Mouse (Mus musculus): Measurements from ENCODE around the gene Cdk2. TPM values are rescaled to one million over a fixed set of nuclear protein-coding genes. Genes with fewer than 3 reads are reported as not detected.

The Cdk2 gene
- polyA plus RNA-seq, 1 experiment from 2014 or later: 74.5 TPM

DNA sequence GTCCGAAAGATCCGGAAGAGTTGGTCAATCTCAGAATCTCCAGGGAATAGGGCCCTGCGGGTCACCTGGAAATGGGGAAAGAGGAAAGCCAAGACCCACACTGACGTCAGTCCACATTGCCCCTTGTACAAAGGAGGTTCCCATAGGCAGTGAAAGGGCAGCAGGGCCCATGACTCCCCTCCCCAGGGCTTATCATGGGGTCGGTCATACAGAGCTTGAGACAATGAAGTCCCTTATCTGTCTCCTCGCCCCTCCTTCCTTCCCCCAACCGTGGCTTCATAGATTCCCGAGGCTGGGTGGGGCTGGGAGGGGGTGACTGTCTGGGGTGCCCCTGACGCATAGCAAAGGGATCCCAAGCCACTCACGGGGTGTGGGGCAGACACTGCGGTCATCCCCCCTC lies 5.2 kb downstream of the Cdk2 start:
- H3K27me3 ChIP-seq: no peaks in the 10 kb centered on the region
- H3K4me2 ChIP-seq (replicated peaks): no peak overlapping the region
- no peak overlapping the region for H3K27ac ChIP-seq
- H3K9ac ChIP-seq: no peak overlapping the region
- no peak overlapping the region for H3K4me3 ChIP-seq
- peaks cover 21% of the 10 kb centered on the region for H3K36me3 ChIP-seq
- WGBS: 84% methylated on average over 11 of the region's 11 CpGs
- peaks cover 15% of the 10 kb centered on the region for H3K4me1 ChIP-seq
- ATAC-seq (ENCODE audit: low FRiP score): no peak
- H3K9me3 ChIP-seq (replicated peaks): no peaks in the 10 kb centered on the region

DNA sequence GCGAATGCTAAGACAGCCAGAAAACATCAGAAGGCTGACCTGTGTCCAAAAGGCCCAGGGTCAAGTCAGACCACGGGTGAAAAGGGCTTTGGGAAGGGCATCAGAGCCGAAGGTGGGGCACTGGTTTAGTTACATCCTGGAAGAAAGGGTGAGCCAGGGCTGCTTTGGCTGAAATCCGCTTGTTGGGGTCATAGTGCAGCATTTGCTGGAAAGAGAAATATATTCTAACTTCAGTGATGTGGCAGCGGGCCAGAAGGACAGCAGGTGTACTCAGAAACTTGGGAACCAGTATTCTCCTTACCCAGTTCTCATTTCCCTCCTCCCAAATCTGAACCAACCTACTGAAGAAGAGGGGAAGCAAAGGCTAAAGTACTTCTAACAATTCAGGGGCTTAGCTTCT lies 5.8 kb downstream of the Cdk2 start:
- H3K4me3 ChIP-seq: no peak overlapping the region
- no peak for ATAC-seq (ENCODE audit: low FRiP score)
- no peaks in the 10 kb centered on the region for H3K27me3 ChIP-seq
- peaks cover 15% of the 10 kb centered on the region for H3K4me1 ChIP-seq
- no peak overlapping the region for H3K27ac ChIP-seq
- 87% methylated on average over 5 of the region's 5 CpGs for WGBS
- no peaks in the 10 kb centered on the region for H3K9me3 ChIP-seq (replicated peaks)
- H3K4me2 ChIP-seq (replicated peaks): no peak overlapping the region
- H3K36me3 ChIP-seq: peaks cover 21% of the 10 kb centered on the region
- H3K9ac ChIP-seq: no peak overlapping the region

DNA sequence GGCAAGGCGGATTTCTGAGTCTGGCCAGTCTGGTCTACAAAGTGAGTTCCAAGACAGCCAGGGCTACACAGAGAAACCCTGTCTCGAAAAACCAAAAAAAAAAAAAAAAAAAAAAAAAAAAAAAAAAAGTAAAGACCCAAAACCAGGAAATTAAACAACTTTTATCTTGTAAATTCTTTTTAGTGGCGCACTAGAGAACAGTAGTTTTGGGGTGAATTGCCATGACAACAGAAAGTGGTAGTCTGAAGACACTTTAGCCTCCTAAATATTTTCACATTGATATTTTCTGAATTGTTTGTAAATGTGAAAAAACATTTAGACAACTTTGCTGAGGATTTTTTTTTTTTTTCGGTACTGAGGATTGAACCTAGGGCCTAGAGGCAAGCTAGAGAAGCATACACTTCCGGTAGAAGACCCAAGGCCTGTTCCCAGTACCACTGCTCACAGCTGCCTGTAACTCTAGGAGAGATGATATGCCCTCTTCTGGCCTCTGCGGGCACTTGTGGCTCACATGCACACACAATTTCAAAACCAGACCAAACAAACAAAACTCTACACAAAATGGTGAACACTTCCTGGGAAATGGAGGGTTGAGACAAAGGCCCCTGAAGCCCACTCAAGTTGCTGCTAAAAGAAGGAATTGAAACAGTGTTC lies 7.6 kb downstream of the Cdk2 start:
- Histone ChIP-seq H3K9me3 (replicated peaks) (no peaks in the 10 kb centered on the region), H3K4me3 (peak overlapping the region; percentile 93; the same call in 1 of the 2 replicates), H3K27ac (no peak overlapping the region), H3K27me3 (no peaks in the 10 kb centered on the region), H3K4me1 (peaks cover 10% of the 10 kb centered on the region), H3K36me3 (peaks cover 23% of the 10 kb centered on the region), H3K9ac (no peak overlapping the region), H3K4me2 (replicated peaks) (peak overlapping the region; percentile 57)
- ATAC-seq (ENCODE audit: low FRiP score): no peak
- WGBS: 93% methylated on average over 6 of the region's 6 CpGs

DNA sequence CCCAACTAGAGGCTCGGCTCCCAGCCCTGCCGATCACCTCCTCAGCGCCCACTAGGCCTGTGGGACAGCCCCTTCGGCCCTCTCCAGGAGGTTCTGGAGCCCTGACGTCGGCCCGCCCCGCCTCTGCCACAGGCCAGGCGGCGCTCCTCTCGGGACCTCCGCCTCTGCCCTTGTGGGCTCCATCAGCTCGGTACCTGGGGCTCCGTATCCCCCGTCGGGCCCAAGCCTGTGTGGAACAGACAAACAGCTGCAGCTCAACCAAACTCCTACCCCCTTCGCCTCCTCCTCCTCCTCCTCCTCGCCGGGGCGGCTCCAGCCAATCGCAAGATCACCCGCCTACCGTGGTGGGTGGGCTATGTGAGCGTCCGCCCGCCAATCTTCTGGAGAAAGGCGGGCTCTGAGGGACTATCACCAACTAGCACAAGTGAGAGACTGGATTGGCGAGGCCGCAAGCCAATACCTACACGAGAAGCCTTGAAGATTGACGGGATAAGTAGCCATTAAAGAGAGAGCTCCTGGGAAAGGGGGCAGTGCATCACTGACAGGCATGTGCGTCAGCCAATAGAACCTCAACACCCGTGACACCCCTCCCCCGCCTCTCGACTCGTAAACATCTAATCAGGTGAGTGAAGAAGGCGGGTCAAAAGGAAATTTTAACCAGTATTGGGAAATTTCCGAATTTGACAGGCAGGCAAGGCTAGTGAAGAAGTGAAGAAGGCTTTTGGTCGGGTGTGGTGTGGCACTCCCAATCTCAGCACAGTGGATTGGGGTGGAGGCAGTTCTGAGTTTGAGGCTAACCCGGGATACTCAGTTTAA lies 8.6 kb downstream of the Cdk2 start, which contains the start of gene Rab5b:
Gene Rab5b, minus strand, starts transcription at position 273 of the 816 bp plus-strand sequence.
- Histone ChIP-seq H3K9ac (peak within 1 kb of the TSS; percentile 96), H3K27ac (peak within 1 kb of the TSS; percentile 94), H3K36me3 (peaks cover 22% of the 10 kb centered on the region), H3K4me3 (peak within 1 kb of the TSS; percentile 93), H3K4me1 (peaks cover 10% of the 10 kb centered on the region), H3K4me2 (replicated peaks) (peak within 1 kb of the TSS; percentile 68), H3K27me3 (no peaks in the 10 kb centered on the region), H3K9me3 (replicated peaks) (no peaks in the 10 kb centered on the region)
- peak; percentile 99 for ATAC-seq (ENCODE audit: low FRiP score)
- whole genome bisulfite sequencing: 1% methylated on average over 40 of the region's 40 CpGs

DNA sequence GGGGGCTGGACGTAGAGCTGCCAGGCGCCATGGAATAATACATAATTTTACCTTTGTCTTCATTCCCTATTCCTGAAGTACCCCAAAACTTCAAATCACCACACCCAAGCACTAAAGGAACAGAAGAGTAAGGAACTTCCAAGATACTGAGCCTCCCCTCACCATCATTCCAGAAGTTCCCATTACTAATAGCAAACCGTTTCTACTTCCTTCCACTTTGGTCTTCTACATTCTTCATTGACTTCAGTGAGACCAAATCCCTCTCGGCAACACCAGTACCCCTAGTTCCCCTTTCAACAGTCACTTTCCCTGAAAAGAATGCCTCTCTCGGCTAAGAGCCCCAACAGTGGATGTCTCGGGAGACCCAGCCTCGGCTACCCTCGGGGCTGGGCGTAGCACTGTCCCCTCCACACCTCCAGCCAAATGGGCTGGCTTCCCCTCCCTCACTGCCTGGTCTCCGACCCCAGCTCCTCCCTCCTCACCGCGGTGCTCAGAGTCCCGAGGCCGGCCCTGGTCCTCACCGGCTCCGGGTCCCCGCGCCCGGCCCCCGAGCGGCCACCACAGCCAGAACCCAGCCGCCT lies 9.3 kb downstream of the Cdk2 start:
- H3K9ac ChIP-seq: peak overlapping the region; percentile 96
- WGBS: under 1% methylated on average over 20 of the region's 22 CpGs
- peaks cover 15% of the 10 kb centered on the region for H3K36me3 ChIP-seq
- H3K4me3 ChIP-seq: peak overlapping the region; percentile 93
- H3K9me3 ChIP-seq (replicated peaks): no peaks in the 10 kb centered on the region
- no peaks in the 10 kb centered on the region for H3K27me3 ChIP-seq
- H3K27ac ChIP-seq: peak overlapping the region; percentile 94
- no peak for ATAC-seq (ENCODE audit: low FRiP score)
- H3K4me1 ChIP-seq: peaks cover 10% of the 10 kb centered on the region
- H3K4me2 ChIP-seq (replicated peaks): peak overlapping the region; percentile 68

DNA sequence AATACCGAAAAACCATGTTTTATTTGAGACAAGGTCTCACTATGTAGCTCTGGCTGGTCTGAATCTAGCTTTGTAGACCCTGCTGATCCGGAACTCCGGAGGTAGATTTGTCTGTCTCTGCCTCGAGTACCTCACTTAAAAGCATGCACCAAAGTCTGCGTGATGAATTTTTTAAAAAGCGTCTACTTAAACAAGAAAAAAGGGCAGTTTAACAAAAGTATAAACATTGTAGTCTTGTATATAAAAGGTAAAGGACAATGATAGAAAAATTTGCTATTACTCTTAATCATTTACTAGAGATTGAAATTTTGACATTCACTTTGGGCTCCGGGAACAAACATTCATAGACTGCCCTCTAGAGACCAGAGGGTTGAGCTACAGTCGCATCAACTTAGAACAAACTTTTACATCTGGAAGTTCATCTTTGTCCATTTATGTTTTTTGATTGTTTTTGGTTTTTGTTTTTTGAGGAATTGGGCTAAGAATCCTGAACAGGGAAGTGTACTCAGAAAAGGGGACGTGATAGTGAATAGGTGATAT lies 30.3 kb downstream of the Cdk2 start:
- WGBS: 3% methylated on average over 9 of the region's 9 CpGs
- 0 out of 2 replicates have a peak, but pooled peaks have one; percentile 14 for ATAC-seq (ENCODE audit: low FRiP score)
- Histone ChIP-seq H3K9ac (peak overlapping the region; percentile 71), H3K27me3 (peaks cover 7% of the 10 kb centered on the region; the same call in 1 of the 2 replicates), H3K36me3 (peaks cover 17% of the 10 kb centered on the region), H3K4me1 (peaks cover 12% of the 10 kb centered on the region), H3K9me3 (replicated peaks) (no peaks in the 10 kb centered on the region), H3K4me2 (replicated peaks) (peak overlapping the region; percentile 86), H3K27ac (peak overlapping the region; percentile 64; the same call in 1 of the 2 replicates), H3K4me3 (peak overlapping the region; percentile 80)

DNA sequence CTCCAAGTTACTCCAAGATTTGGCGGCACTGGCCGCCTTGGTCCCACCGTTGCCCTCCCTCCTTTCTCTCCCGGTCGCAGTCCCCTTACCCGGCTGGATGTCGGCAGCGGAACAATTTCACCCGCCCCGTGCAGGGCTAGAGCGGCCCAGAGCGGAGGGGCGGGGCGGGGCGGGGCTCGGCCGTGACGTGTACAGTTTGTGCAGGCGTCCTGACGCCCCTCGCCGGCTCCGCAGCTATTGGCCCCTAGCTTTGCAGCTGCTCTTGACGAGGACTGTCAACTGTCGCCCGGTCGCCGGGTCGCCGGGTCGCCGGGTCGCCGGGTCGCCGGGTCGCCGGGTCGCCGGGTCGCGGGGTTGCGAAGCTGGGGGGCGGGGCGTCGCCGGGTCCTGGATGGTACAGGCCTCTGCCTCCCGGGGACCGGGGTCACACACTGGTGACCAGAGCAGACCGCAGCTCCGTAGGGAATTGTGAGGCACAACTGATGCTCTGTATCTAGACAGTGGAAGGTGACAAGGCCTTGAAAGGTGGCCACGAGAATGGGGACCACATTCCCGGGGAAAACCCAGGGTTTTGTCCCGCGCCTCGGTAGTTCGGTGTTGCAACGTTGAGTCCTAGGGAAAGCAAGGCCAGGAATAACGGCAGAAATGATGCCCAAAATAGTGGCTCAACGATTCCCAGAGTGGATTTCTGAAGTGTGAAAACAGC lies 30.9 kb downstream of the Cdk2 start, which contains the start of gene Suox:
Gene Suox, minus strand, starts transcription at position 311 of the 706 bp plus-strand sequence.
- Histone ChIP-seq H3K9me3 (replicated peaks) (no peaks in the 10 kb centered on the region), H3K27me3 (peaks cover 7% of the 10 kb centered on the region; the same call in 1 of the 2 replicates), H3K4me1 (peaks cover 15% of the 10 kb centered on the region), H3K4me3 (peak within 1 kb of the TSS; percentile 80), H3K4me2 (replicated peaks) (peak within 1 kb of the TSS; percentile 86), H3K9ac (peak within 1 kb of the TSS; percentile 71), H3K27ac (peak within 1 kb of the TSS; percentile 64), H3K36me3 (0 out of 2 replicates have a peak, but pooled peaks cover 11% of the 10 kb centered on the region)
- under 1% methylated on average over 59 of the region's 60 CpGs for whole genome bisulfite sequencing
- peak; percentile 94 for ATAC-seq (ENCODE audit: low FRiP score)

DNA sequence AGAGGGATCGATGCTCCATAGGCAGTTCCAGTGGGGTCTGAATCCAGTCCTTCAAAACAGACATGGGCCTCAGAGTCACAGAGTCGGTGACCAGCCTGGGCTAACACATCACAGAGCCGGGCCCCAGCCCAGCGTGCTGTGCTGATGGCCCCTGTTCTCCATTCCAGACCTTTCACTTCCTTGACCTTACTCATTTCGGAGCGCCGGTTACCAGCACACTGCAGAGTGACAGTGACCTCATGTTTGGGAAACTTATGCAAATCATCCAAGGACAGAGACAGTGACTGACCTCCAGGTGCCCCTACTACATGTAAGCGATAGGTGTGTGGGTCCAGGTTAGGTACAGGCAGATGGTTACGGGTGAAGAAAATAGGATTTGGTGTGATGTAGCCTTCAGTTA lies 33.7 kb downstream of the Cdk2 start:
- Histone ChIP-seq H3K36me3 (0 out of 2 replicates have a peak, but pooled peaks cover 10% of the 10 kb centered on the region), H3K4me1 (peaks cover 21% of the 10 kb centered on the region), H3K9ac (no peak overlapping the region), H3K27ac (no peak overlapping the region), H3K9me3 (replicated peaks) (no peaks in the 10 kb centered on the region), H3K4me2 (replicated peaks) (no peak overlapping the region), H3K4me3 (no peak overlapping the region), H3K27me3 (peaks cover 7% of the 10 kb centered on the region; the same call in 1 of the 2 replicates)
- WGBS: 90% methylated on average over 9 of the region's 9 CpGs
- no peak for ATAC-seq (ENCODE audit: low FRiP score)

DNA sequence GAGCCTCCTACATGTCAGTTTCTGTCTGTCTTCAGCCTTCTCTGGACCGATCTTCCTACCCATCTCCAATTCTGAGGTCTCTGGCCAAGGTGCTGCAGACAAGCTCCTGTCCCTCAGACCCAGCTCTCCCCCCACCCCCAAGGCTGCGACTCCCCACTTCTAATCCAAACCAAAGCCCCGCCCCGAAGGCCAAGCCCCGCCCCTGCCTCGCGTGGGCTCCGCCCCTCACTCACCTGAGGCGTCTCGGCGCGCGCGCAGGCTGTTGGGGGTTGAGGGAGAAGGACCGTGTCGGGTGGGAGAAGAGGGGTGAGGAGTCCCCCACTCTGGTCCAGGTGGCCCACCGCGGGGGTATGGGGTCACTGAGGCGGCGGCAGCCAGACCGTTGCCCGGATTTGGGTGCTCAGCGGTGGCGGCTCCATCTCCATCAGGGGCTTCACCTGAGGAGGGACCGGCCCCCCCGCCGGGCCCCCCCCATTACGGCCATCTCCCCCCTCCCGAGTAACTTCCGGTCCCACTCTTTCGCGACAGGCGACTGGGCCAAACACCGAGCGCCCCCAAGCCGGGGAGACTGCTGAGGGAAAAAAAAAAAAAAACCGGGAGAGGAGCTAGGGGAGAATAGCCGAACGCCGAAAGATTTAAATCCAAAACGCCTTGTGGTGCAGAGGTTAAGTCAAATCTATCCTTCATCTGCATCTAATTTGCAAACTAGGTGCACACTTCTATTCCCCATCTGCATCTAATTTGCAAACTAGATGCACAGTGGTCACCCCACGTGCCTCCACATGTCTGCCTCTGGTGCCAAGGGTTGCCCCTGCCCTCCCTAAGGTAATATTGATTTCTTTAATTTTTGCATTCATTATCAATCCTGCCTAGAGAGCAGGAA lies 35.8 kb downstream of the Cdk2 start:
- ATAC-seq (ENCODE audit: low FRiP score): peak; percentile 46
- Histone ChIP-seq H3K27me3 (peaks cover 7% of the 10 kb centered on the region; the same call in 1 of the 2 replicates), H3K4me2 (replicated peaks) (peak overlapping the region; percentile 55), H3K9ac (peak overlapping the region; percentile 78), H3K4me3 (peak overlapping the region; percentile 65), H3K4me1 (peaks cover 18% of the 10 kb centered on the region), H3K27ac (0 out of 2 replicates have a peak overlapping the region, but pooled peaks have one; percentile 19), H3K36me3 (0 out of 2 replicates have a peak, but pooled peaks cover 10% of the 10 kb centered on the region), H3K9me3 (replicated peaks) (no peaks in the 10 kb centered on the region)
- WGBS: under 1% methylated on average over 42 of the region's 42 CpGs

DNA sequence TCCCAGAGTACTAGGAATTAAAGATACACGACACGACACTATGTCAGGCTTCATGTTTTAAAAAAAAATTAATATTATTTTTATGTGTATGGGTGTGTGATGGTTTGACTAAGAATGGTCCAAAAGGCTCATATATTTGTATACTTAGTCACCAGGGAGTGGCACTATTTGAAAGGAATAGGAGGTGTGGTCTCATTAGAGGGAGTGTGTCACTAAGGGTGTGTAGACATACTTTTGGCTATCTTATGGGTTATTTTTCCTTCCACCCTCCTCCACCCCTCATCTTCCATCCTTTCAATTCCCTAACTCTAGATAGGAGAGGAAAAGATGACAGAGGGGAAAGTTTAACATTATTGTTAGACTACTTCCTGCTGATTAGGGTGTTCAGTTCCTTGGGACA lies 39.0 kb downstream of the Cdk2 start:
- peaks cover 9% of the 10 kb centered on the region; the same call in 1 of the 2 replicates for H3K4me1 ChIP-seq
- H3K27ac ChIP-seq: no peak overlapping the region
- H3K27me3 ChIP-seq: no peaks in the 10 kb centered on the region
- no peak overlapping the region for H3K4me2 ChIP-seq (replicated peaks)
- no peak overlapping the region for H3K4me3 ChIP-seq
- no peaks in the 10 kb centered on the region for H3K9me3 ChIP-seq (replicated peaks)
- 98% methylated on average over 2 of the region's 2 CpGs for WGBS
- 0 out of 2 replicates have a peak, but pooled peaks cover 3% of the 10 kb centered on the region for H3K36me3 ChIP-seq
- H3K9ac ChIP-seq: no peak overlapping the region
- ATAC-seq (ENCODE audit: low FRiP score): no peak

Data from hindbrain, embryonic 12.5 days (tissue).